Mouse (Mus musculus) mouse embryonic stem cell (cell line): ENCODE data around the gene Hist1h4c.
"Not testable (repeated sequence)": the region's sequence is repeated elsewhere in the genome, so short reads cannot be mapped to it uniquely, and the experiment has no call there.

Experiments
- in situ Hi-C, 2 experiments: fragments of 300-500 bp; cut with MboI; formaldehyde crosslinking; loops; 1 replicate in 1 of 2; 3 replicates in 1 of 2; pipeline ENCODE4 v1.14.3; 2019 to 2020; ENCODE audit warnings: low sequenced_read_pairs in 2 of 2, low pct_unique_long_range_greater_than_20kb in 1 of 2, mixed read lengths in 1 of 2; ENCODE audit not compliant: unreplicated experiment in 1 of 2

Hist1h4c gene

DNA sequence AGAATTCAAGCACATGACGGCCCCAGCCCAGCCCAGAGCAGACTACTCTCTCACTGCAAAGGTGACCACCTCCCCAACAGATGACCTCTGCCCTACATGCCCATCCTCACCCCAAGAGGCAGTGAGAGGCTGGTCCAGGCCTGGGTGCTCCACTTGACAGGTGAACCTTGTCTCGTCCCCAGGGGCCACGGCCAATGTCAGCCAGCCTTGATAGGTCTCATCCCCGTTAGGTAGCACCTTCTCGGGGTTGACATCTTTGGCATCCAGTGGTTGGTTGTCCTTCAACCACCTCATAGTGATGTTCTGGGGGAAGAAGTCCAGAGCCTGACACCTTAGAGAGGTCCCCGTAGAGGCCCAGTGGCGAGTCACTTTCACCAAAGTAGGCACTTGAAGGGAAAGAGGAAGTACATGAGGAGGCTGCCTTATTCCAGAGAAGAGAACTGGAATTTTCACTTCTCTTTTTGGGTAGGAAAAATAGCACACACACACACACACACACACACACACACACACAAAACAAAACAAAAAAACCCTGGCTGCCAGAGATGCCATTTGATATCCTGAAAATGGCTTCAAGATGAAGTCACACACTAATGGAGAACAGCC, 7.6 kb upstream of the Hist1h4c start:
- in situ Hi-C loops, result no loop called here

DNA sequence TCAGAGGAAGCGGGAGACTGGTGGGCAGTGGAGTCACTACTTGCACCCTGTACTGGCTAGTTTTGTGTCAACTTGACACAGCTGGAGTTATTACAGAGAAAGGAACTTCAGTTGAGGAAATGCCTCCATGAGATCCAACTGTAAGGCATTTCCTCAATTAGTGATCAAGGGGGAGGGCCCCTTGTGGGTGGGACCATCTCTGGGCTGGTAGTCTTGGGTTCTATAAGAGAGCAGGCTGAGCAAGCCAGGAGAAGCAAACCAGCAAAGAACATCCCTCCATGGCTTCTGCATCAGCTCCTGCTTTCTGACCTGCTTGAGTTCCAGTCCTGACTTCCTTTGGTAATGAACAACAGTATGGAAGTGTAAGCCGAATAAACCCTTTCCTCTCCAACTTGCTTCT, 4.5 kb upstream of the Hist1h4c start:
- in situ Hi-C loops, result not testable (repeated sequence)

DNA sequence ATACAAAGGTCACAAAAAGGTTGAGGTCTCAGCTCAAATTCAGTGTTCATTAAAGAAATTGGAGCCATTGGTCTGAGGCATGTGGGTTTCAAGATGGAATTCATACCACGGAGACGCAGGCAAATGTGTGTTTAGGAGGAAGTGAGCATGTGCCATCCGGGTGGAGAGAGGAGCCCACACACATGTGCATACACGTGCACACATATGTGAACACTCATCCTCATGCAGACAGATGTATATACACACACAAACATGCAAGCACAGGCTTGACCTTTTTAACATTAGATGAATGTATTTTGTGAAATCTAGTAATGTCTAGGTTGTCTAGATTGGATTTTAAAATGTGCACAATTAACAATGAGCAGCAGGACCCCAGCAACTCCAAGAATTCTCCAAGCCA, 4.0 kb upstream of the Hist1h4c start:
- in situ Hi-C loops, result no loop called here

DNA sequence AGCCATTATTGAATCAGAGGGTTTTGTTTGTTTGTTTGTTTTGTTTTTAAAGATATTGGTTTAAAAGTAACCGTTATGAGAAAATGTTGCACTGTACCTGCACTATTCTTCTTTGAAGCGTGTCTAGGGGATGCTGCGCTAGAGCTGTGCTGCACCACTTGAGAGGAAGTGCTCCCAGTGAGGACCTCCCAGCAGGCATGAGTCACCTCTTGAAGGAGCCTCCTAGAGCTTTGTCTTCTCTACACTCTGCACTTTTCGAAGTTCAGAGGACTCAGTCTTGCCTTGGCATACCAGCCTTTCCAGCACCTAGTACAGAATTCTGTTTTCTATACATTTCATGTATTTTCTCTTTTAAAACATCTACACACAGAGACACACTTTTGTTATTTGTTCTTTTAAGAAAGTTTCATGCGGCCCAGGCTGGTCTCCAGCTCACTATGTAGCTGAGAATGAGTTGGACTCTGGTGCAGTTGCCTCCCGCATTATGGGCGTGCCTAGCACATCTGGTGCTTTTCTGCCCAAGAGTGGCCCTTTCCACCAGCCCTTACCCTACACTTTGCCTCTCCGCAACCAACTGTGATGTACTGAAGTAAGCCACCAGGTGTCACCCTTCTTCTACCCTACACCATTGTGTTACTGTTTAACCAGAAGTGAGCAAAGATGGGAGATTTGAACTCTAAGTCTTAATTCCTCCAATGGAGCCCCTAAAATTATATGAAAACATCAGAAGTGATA, 2.7 kb upstream of the Hist1h4c start:
- in situ Hi-C loops, result no loop called here

DNA sequence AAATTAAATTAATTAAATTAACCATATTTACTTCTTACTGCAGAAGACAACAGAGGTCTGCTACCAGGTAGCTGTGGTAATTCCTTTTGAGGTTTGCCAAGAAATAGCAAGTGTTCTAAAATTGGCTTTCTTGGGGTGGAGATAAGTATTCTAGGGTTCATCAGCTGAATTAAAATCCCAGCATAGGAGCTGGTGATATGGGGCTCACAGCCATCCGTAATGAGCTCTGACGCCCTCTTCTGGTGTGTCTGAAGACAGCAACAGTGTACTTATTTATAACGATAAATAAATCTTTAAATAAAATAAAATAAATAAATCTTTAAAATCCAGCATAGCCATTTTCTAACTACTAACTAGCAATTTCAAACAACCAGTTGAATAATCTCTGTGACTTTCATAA, 1.5 kb upstream of the Hist1h4c start:
- in situ Hi-C loops, result no loop called here

DNA sequence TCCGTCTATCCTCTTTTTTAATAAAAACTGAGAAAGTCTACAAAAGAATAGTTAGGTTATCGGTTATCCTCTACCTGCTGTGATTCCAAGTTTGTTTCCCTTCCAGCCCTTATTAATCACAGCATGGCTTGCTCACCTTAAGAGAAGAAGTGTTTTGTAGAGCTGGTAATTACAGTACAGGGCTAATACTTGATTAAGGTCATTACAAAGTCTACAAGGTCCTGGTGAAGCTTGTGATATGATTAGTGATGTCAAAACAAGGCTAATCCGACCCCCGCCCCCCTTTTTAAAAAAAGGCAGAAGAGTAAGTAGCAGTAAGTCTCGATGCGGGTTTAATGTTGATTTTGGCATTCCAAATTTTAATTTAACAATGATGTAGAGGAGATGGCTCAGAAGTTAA, 742 bp upstream of the Hist1h4c start:
- in situ Hi-C loops, result no loop called here

DNA sequence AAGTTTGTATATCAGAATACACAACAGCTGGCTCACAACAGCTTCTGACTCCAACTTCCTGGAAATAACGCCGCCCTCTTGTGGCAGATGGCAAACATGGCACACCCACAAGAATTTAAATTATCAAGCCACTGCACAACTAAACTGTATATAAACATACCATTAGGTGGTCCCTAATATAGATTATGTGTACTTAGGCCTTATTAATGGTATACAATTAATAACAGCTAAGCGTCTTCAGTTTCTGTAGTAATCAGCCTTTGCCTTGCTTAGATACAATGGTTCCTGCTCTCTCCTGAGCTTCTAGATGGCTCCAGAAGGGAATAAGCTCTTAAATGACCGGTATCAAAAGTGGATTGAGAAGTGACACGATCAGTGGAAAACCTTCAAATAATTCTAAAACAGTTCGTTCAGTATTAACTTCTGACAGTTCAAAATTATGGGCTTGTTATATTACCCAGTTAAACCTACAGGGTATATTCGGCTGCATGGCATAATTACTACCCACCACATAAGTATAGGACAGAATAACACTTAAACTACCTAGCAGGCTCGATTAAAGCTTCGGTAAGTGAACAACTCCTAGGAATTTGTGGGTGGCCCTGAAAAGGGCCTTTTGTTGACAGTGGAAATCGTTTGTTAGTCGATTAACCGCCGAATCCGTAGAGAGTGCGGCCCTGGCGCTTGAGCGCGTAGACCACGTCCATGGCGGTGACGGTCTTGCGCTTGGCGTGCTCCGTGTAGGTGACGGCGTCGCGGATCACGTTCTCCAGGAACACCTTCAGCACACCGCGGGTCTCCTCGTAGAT, 559 bp downstream of the Hist1h4c start:
- in situ Hi-C loops, result no loop called here

DNA sequence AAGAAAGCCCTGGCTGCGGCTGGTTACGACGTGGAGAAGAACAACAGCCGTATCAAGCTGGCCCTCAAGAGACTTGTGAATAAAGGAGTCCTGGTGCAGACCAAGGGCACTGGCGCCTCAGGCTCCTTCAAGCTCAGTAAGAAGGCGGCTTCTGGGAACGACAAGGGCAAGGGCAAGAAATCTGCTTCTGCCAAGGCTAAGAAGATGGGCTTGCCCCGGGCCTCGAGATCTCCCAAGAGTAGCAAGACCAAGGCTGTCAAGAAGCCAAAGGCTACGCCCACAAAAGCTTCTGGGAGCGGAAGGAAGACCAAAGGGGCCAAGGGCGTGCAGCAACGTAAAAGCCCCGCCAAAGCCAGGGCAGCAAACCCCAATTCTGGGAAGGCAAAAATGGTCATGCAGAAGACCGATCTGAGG, 2.2 kb downstream of the Hist1h4c start:
- in situ Hi-C loops, result no loop called here

DNA sequence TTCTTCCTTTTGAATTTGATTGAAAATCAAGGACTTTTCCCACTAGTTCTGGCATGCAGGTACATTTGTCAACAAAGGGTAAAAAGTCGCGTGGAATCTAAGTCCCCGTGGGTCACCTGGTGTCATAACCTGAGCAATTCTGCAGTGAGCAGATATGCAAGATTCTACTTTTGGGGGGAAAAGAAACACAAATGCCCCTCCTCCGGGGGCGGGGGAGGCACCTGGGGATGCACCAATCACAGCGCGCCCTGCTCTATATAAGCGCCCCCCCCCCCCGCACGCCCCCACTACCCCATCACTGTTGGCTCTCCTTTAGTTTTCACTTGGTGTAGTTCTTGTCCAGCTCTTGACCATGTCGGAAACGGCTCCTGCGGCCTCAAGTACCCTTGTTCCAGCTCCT, 2.7 kb downstream of the Hist1h4c start, which contains the start of gene Hist1h1t:
Gene Hist1h1t (plus strand): TSS at position 301 of the 400 bp plus-strand sequence.
- in situ Hi-C loops, result no loop called here

DNA sequence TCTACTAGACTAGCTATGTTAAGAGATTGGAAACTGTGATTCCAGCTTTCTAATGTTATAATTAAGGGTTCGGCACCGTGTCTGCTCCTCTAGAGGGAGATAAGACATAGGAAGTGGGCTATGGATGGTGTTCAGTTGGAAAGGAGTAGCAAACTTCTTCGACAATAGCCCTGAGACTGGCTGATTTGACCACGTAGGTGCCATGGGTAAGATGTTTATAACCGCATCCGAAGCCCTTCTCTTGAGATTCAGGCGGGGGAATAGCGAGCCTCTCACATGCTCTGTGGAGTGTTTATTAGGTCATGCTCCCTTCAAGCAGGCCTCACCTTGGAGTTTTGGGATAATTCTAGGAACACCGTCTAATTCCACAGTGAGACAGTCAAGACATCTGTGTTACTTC, 3.3 kb downstream of the Hist1h4c start:
- in situ Hi-C loops, result no loop called here

DNA sequence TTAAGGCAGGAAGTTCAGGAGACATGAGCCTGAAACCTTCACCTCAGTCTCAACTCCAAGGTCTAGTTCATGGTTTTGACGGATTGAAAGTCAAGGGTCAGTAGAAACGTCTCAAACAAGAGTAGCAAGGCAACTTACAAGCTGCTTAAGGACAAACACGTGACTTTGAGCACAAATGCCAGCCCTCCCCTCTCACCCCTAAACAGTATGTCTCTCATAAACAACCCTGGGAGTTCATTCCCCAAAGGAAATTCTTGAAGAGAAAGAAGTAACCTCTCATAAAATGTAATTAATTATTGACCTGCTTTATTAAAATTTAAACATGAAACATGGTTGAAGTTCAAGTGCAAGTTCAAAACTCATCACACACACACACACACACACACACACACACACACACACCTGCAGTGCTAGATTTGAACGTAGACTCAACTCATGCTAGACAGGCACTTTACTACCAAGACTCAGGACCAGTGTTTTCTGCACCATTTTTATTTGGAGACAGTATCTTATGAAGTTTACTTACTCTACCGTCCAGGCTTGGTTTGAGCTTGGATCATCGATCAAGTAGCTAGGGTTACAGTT, 4.3 kb downstream of the Hist1h4c start:
- in situ Hi-C loops, result no loop called here

DNA sequence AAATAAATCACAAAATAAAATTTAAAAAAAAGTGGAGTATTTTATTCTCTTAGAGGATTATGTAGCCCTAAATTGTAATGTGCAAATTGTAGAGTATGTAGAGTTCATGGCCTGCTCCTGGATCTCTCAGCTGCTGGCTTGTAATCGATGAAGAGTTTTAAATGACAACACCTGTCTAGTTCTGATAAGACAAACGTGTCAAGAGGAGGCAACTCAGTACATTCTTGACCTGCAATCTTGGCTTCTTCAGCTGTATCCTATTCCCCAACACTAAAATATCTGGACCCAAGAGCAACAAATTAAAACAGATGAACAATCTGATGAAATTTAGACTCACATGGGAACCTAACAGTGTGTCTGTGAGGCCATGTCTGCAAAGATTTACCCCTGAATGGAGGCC, 8.8 kb downstream of the Hist1h4c start:
- in situ Hi-C loops, result loop anchor here (10.0 kb wide), 2 partner anchors 45 to 65 kb away; partner anchors contain the start of genes Hist1h1c (in 1 of the 2), Hist1h1e (in 1 of the 2) and Hist1h2be (in 1 of the 2)

DNA sequence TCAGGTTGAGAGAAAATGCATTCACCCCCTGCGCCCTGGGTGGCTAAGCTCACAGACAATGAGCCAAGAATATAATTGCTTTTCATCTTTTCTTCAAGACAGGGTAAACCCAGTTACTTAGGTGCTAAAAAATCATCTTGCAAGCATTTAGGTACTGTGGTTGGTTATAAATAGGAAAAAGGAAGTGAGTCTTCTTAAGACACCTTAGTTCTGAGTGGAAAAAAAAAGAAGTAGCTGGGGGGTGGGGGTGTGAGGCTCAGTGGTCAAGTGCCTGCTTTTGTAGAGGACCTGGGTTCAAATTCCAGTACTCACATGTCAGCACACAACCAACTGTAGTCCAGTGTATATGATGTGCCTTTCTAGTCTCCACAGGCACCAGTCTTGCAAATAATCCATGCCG, 9.3 kb downstream of the Hist1h4c start:
- in situ Hi-C loops, result loop anchor here (10.0 kb wide), 2 partner anchors 46 to 64 kb away; partner anchors contain the start of genes Hist1h1c (in 1 of the 2), Hist1h1e (in 1 of the 2) and Hist1h2be (in 1 of the 2)

DNA sequence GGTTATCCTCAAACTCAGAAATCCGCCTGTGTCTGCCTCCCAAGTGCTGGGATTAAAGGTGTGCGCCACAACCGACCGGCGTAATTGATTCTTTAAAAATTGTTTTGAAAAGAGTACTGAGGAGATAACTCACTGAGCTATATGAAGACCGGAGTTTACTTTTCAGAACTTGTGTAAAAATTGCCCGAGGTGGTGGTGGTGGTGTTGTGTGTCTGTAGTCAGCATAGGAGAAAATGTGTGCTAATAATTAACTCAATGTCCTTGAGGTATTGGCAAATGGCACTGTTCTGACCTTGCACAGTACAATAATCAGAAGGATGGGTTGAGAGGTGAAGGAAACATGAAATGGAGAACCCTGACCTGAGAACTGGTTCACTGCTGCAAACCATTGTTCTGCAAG, 10.3 kb downstream of the Hist1h4c start:
- in situ Hi-C loops, result loop anchor here (10.0 kb wide), 2 partner anchors 47 to 63 kb away; partner anchors contain the start of genes Hist1h1c (in 1 of the 2), Hist1h1e (in 1 of the 2) and Hist1h2be (in 1 of the 2)

DNA sequence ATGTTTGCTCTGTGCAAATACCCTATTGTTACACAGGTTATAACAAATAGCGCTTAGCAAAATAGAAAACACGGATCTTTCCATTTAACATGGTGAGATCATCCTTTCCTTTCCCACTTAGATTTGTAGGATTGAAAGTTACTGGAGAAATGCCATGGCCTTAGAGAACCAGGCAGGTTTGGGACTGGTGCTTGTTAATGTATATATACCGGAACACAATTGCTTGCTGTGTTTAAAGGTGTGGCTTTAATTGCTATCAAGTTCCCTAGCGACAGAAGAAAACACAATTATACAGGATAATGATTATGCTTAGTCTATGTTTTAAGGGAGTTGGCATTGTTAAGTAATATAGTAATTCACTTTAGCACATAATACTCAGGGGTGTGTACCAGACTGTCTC, 11.1 kb downstream of the Hist1h4c start:
- in situ Hi-C loops, result loop anchor here (10.0 kb wide), 2 partner anchors 48 to 62 kb away; partner anchors contain the start of genes Hist1h1c (in 1 of the 2), Hist1h1e (in 1 of the 2) and Hist1h2be (in 1 of the 2)

DNA sequence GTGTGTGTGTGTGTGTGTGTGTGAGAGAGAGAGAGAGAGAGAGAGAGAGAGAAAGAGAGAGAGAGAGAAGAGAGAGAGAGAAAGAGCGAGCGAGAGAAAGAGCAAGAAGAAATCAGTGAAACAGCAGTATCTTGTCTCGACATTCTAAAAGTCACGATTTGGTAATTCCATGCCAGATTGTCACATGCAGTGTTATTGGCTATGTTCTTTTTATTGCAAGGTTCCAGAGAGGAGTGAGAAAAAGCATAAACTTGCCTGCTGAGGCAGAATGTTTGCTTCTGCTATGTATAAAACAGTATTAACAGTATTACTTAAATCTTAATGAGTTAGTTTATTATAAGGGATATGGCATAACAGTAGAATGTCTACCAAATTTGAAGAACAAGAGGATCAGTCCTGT, 12.3 kb downstream of the Hist1h4c start:
- in situ Hi-C loops, result loop anchor here (10.0 kb wide), 2 partner anchors 49 to 61 kb away; partner anchors contain the start of genes Hist1h1c (in 1 of the 2), Hist1h1e (in 1 of the 2) and Hist1h2be (in 1 of the 2)

DNA sequence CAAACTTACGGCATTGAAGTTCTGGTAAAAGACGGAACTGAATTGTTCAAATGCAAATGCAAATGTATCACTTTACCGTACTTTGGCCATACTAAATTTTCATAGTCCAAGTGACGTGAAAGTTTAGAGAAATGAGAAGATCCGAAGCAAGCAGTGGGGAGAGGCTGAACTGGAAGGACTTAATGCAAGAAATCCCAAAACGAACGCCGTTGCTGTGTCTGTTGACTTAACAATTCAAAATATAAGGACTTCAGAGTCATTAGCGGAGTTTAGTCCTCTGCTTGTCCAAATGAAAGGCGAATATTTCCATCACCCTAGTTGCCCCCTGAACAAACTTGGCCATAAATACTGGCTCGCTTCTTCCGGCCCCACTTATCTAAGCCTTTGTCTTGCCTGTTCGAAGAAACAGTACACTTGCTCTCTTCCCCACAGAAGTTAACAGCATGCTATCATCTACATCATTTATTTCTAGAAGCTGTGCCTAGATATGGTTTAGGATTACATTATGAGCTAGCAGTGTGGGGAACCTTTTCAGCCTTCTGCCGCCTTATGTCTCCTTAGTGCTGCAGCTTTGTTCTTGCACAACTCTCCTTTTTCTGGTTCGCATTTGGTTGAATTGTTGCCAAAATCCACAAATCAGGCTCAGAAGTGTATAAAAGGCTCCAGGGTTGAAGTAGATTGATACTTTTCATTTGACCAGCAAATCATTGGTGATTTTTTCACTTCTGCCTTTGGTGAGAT, 13.0 kb downstream of the Hist1h4c start:
- in situ Hi-C loops, result loop anchor here (10.0 kb wide), 2 partner anchors 50 to 60 kb away; partner anchors contain the start of genes Hist1h1c (in 1 of the 2), Hist1h1e (in 1 of the 2) and Hist1h2be (in 1 of the 2)
